Comparison of ENCODE assay signal across 23 mouse cellular contexts in the genomic region with DNA sequence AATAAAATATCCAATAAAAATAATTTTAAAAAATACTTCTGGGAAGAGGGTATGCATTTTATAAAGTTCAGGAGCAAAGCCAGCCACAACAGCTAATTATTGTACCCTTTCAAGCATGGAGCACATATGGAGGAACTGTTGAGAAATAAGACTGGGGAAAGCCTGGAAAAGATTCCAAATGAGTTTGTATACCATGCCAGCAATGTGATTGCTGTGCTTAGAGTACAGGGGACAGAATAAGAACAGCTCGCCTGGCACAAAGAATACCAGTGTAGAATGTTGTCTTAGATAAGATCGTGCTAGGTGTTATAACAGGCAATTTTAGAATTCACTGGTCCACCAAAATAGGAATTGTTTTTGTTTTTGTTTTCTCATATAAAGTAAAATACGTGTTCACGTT.
DNase-seq lines count a peak whose midpoint lies in the region; ATAC-seq and TF ChIP-seq lines count a peak whose summit lies in the region.
"Had no signal": no experiment of that assay in that cellular context is flagged by ENCODE, and none has a peak within 500 bp of the region (broad histone marks: within the 10 kb centered on the region; RNA-seq: fewer than 3 reads in every experiment).

No protein-coding gene starts in this region.

- no peaks in the 10 kb centered on the region for H3K36me3 ChIP-seq in forebrain, embryonic 13.5 days (ENCODE audit: poor library complexity, severe bottlenecking)
- no peaks in the 10 kb centered on the region for H3K36me3 ChIP-seq in forebrain, embryonic 12.5 days (replicated peaks)
- no peaks in the 10 kb centered on the region for H3K36me3 ChIP-seq in forebrain, embryonic 15.5 days
- no peaks in the 10 kb centered on the region for H3K36me3 ChIP-seq in forebrain, embryonic 11.5 days (ENCODE audit: control insufficient read depth, insufficient read depth, low read length)
- no peaks in the 10 kb centered on the region for H3K36me3 ChIP-seq in forebrain, postnatal 0 days (ENCODE audit: insufficient read depth)
- H3K36me3 ChIP-seq: embryonic facial prominence, embryonic 10.5 days; embryonic facial prominence, embryonic 12.5 days; G1E had no signal

- 91% methylated on average over 4 of the region's 4 CpGs for WGBS in forebrain, embryonic 13.5 days
- WGBS in forebrain, embryonic 12.5 days = 93% methylated on average over 4 of the region's 4 CpGs
- WGBS in forebrain, embryonic 15.5 days = 83% methylated on average over 4 of the region's 4 CpGs
- WGBS in forebrain, embryonic 11.5 days = 95% methylated on average over 4 of the region's 4 CpGs
- 66% methylated on average over 4 of the region's 4 CpGs for WGBS in forebrain, postnatal 0 days

- H3K4me2 ChIP-seq in forebrain, embryonic 13.5 days = no peak overlapping the region
- H3K4me2 ChIP-seq in forebrain, embryonic 12.5 days = no peak overlapping the region
- no peak overlapping the region for H3K4me2 ChIP-seq in forebrain, embryonic 15.5 days (replicated peaks)
- H3K4me2 ChIP-seq in forebrain, embryonic 11.5 days (ENCODE audit: low read depth, low read length, severe bottlenecking) = no peak overlapping the region
- H3K4me2 ChIP-seq in forebrain, postnatal 0 days (ENCODE audit: low read depth) = no peak overlapping the region
- H3K4me2 ChIP-seq: embryonic facial prominence, embryonic 12.5 days had no signal

- H3K27ac ChIP-seq in forebrain, embryonic 13.5 days = no peak overlapping the region
- no peak overlapping the region for H3K27ac ChIP-seq in forebrain, embryonic 12.5 days
- H3K27ac ChIP-seq in forebrain, embryonic 15.5 days (replicated peaks) = no peak overlapping the region
- no peak overlapping the region for H3K27ac ChIP-seq in forebrain, embryonic 11.5 days (ENCODE audit: low read depth, low read length)
- no peak overlapping the region for H3K27ac ChIP-seq in forebrain, postnatal 0 days (ENCODE audit: low read depth, low read length)
- H3K27ac ChIP-seq: embryonic facial prominence, embryonic 10.5 days; embryonic facial prominence, embryonic 12.5 days had no signal

- H3K4me1 ChIP-seq in forebrain, embryonic 13.5 days = peaks cover 10% of the 10 kb centered on the region; the same call in 1 of the 2 replicates
- H3K4me1 ChIP-seq in forebrain, embryonic 12.5 days = peaks cover 10% of the 10 kb centered on the region
- H3K4me1 ChIP-seq in forebrain, embryonic 15.5 days = peaks cover 5% of the 10 kb centered on the region
- peaks cover 4% of the 10 kb centered on the region; the same call in 1 of the 2 replicates for H3K4me1 ChIP-seq in forebrain, embryonic 11.5 days (replicated peaks; ENCODE audit: control insufficient read depth, insufficient read depth, low read length)
- H3K4me1 ChIP-seq in forebrain, postnatal 0 days (ENCODE audit: insufficient read depth) = no peaks in the 10 kb centered on the region

- no peak overlapping the region for H3K9ac ChIP-seq in forebrain, embryonic 13.5 days
- no peak overlapping the region for H3K9ac ChIP-seq in forebrain, embryonic 12.5 days
- H3K9ac ChIP-seq in forebrain, embryonic 15.5 days (replicated peaks) = no peak overlapping the region
- no peak overlapping the region for H3K9ac ChIP-seq in forebrain, embryonic 11.5 days (ENCODE audit: low read length)
- H3K9ac ChIP-seq in forebrain, postnatal 0 days = no peak overlapping the region
- H3K9ac ChIP-seq: embryonic facial prominence, embryonic 12.5 days had no signal

- DNase-seq in forebrain, embryonic 11.5 days (ENCODE audit: low spot score) = no peak
- DNase-seq in forebrain, postnatal 0 days = peak; percentile 21
- no peak for DNase-seq in cerebellum, postnatal 4 days (ENCODE audit: low spot score in 2 of 2)
- DNase-seq: adrenal gland, adult 8-10 months; adrenal gland, postnatal 14 days; adrenal gland, postnatal 36 days; B cell, adult 2 months; cerebellum, adult 11 months; cerebellum, adult 18-20 months; cerebellum, adult 8-10 months; cerebellum, adult 9-11 months; cerebellum, postnatal 14 days; cerebellum, postnatal 36 days had no signal

- no peak overlapping the region for H3K4me3 ChIP-seq in forebrain, embryonic 13.5 days
- no peak overlapping the region for H3K4me3 ChIP-seq in forebrain, embryonic 12.5 days (replicated peaks)
- H3K4me3 ChIP-seq in forebrain, embryonic 15.5 days = no peak overlapping the region
- no peak overlapping the region for H3K4me3 ChIP-seq in forebrain, embryonic 11.5 days (ENCODE audit: low read depth, low read length)
- no peak overlapping the region for H3K4me3 ChIP-seq in forebrain, postnatal 0 days (ENCODE audit: low read depth, low read length)
- H3K4me3 ChIP-seq: embryonic facial prominence, embryonic 10.5 days; embryonic facial prominence, embryonic 12.5 days had no signal

- TF ChIP-seq CTCF in forebrain, postnatal 0 days (IDR thresholded peaks at IDR 0.05; ENCODE audit: low read depth) = no peak

- ATAC-seq in forebrain, embryonic 13.5 days = peak; percentile 51; the same call in 1 of the 2 replicates
- ATAC-seq in forebrain, embryonic 12.5 days (ENCODE audit: low FRiP score) = no peak
- peak; percentile 68; the same call in 1 of the 2 replicates for ATAC-seq in forebrain, embryonic 15.5 days (replicated peaks)
- ATAC-seq in forebrain, embryonic 11.5 days (replicated peaks; ENCODE audit: low FRiP score) = no peak
- ATAC-seq in forebrain, postnatal 0 days = peak; percentile 56
- ATAC-seq: activated CD4-positive, CD25-positive, alpha-beta regulatory T cell, adult 4 months; CD4-positive, CD25-positive, alpha-beta regulatory T cell, adult 4 months; Patski had no signal

- H3K9me3 ChIP-seq in forebrain, embryonic 13.5 days (replicated peaks) = no peaks in the 10 kb centered on the region
- H3K9me3 ChIP-seq in forebrain, embryonic 12.5 days = no peaks in the 10 kb centered on the region
- no peaks in the 10 kb centered on the region for H3K9me3 ChIP-seq in forebrain, embryonic 15.5 days
- H3K9me3 ChIP-seq in forebrain, embryonic 11.5 days (ENCODE audit: control insufficient read depth, low read length) = no peaks in the 10 kb centered on the region
- H3K9me3 ChIP-seq in forebrain, postnatal 0 days (ENCODE audit: low read length) = no peaks in the 10 kb centered on the region
- H3K9me3 ChIP-seq: embryonic facial prominence, embryonic 10.5 days; embryonic facial prominence, embryonic 12.5 days; G1E had no signal

- no peaks in the 10 kb centered on the region for H3K27me3 ChIP-seq in forebrain, embryonic 13.5 days
- H3K27me3 ChIP-seq in forebrain, embryonic 12.5 days = no peaks in the 10 kb centered on the region
- H3K27me3 ChIP-seq in forebrain, embryonic 15.5 days = no peaks in the 10 kb centered on the region
- H3K27me3 ChIP-seq in forebrain, embryonic 11.5 days (ENCODE audit: control insufficient read depth, insufficient read depth, low read length) = no peaks in the 10 kb centered on the region
- no peaks in the 10 kb centered on the region for H3K27me3 ChIP-seq in forebrain, postnatal 0 days (ENCODE audit: insufficient read depth, low read length)
- H3K27me3 ChIP-seq: CH12.LX; embryonic facial prominence, embryonic 12.5 days had no signal

Comparison
In these comparisons a context has a peak if more than half of its experiments do, and no peak if none do; other contexts are left out.
1. ATAC-seq: peak in forebrain, embryonic 13.5 days (single experiment), forebrain, embryonic 15.5 days (single experiment) and forebrain, postnatal 0 days (single experiment); none in forebrain, embryonic 12.5 days (single experiment) and forebrain, embryonic 11.5 days (single experiment).